Mouse (Mus musculus) mouse trophoblast stem cell (cell line): ENCODE results near the gene Pawr.

Experiments used
- in situ Hi-C, 2 experiments: fragments of 300-500 bp; cut with MseI, MboI; formaldehyde crosslinking; loops; 2 replicates in 1 of 2; 3 replicates in 1 of 2; pipeline ENCODE4 v1.15.1; 2025

Gene Pawr

GRCm38 (mm10) chr10:108331784-108332561, at the start of gene Pawr:
Pawr (plus strand) TSS chr10:108332121.
- in situ Hi-C loops: no loop called here

- in situ Hi-C loops: no loop called here
These were observed 49.6 kb upstream of the Pawr start for GRCm38 (mm10) chr10:108282351-108282750.

- in situ Hi-C loops: no loop called here
These were observed 48.5 kb upstream of the Pawr start for GRCm38 (mm10) chr10:108283418-108283817.

- in situ Hi-C loops: no loop called here
These were observed 48.1 kb upstream of the Pawr start for GRCm38 (mm10) chr10:108283837-108284236.

- in situ Hi-C loops: no loop called here
These were observed 47.5 kb upstream of the Pawr start for GRCm38 (mm10) chr10:108284445-108284844.

GRCm38 (mm10) chr10:108284977-108285376, 46.9 kb upstream of the Pawr start:
- in situ Hi-C loops: no loop called here

GRCm38 (mm10) chr10:108286658-108287437, 45.1 kb upstream of the Pawr start:
- in situ Hi-C loops: no loop called here

- in situ Hi-C loops: no loop called here
These were observed 44.5 kb upstream of the Pawr start for GRCm38 (mm10) chr10:108287438-108287801.

- in situ Hi-C loops: loop anchor here (5.0 to 10.0 kb wide), 2 partner anchors 157 to 245 kb away; no protein-coding TSS in a partner anchor
These were observed 41.9 kb upstream of the Pawr start for GRCm38 (mm10) chr10:108290046-108290445.

GRCm38 (mm10) chr10:108291688-108292471, 40.0 kb upstream of the Pawr start:
- in situ Hi-C loops: loop anchor here (5.0 to 10.0 kb wide), 2 partner anchors 155 to 243 kb away; no protein-coding TSS in a partner anchor

- in situ Hi-C loops: loop anchor here (5.0 to 10.0 kb wide), 2 partner anchors 155 to 242 kb away; no protein-coding TSS in a partner anchor
These were observed 39.3 kb upstream of the Pawr start for GRCm38 (mm10) chr10:108292651-108293050.

GRCm38 (mm10) chr10:108293620-108294195, 38.2 kb upstream of the Pawr start:
- in situ Hi-C loops: loop anchor here (5.0 to 10.0 kb wide), 2 partner anchors 154 to 241 kb away; no protein-coding TSS in a partner anchor

GRCm38 (mm10) chr10:108294766-108295165, 37.2 kb upstream of the Pawr start:
- in situ Hi-C loops: loop anchor here (5.0 to 10.0 kb wide), 2 partner anchors 153 to 240 kb away; no protein-coding TSS in a partner anchor

- in situ Hi-C loops: loop anchor here (10.0 kb wide), 1 partner anchor 238 kb away; no protein-coding TSS in a partner anchor
These were observed 35.5 kb upstream of the Pawr start for GRCm38 (mm10) chr10:108296446-108296845.

GRCm38 (mm10) chr10:108298261-108298660, 33.7 kb upstream of the Pawr start:
- in situ Hi-C loops: loop anchor here (10.0 kb wide), 1 partner anchor 237 kb away; no protein-coding TSS in a partner anchor

GRCm38 (mm10) chr10:108298841-108299545, 32.9 kb upstream of the Pawr start:
- in situ Hi-C loops: loop anchor here (10.0 kb wide), 1 partner anchor 236 kb away; no protein-coding TSS in a partner anchor

- in situ Hi-C loops: loop anchor here (5.0 to 10.0 kb wide), 2 partner anchors 132 to 235 kb away; no protein-coding TSS in a partner anchor
These were observed 32.1 kb upstream of the Pawr start for GRCm38 (mm10) chr10:108299828-108300227.

- in situ Hi-C loops: loop anchor here in 1 of 2 experiments (5.0 kb wide), 1 partner anchor 131 kb away; no protein-coding TSS in a partner anchor
These were observed 31.1 kb upstream of the Pawr start for GRCm38 (mm10) chr10:108300843-108301242.

- in situ Hi-C loops: no loop called here
These were observed 24.1 kb upstream of the Pawr start for GRCm38 (mm10) chr10:108307772-108308171.

- in situ Hi-C loops: no loop called here
These were observed 21.7 kb upstream of the Pawr start for GRCm38 (mm10) chr10:108310195-108310594.
